ENCODE assay signal across 13 mouse cellular contexts in genomic region chr13:51767991-51768761, GRCm38 (mm10). TPM values are rescaled to one million over a fixed set of nuclear protein-coding genes. Genes with fewer than 3 reads are reported as not detected.
DNase-seq lines count a peak whose midpoint lies in the region; ATAC-seq lines count a peak whose summit lies in the region.
"Had no signal": no experiment of that assay in that cellular context is flagged by ENCODE, and none has a peak within 500 bp of the region (broad histone marks: within the 10 kb centered on the region; RNA-seq: fewer than 3 reads in every experiment).

No protein-coding gene starts in this region.

- H3K27me3 ChIP-seq in heart, embryonic 16.5 days (ENCODE audit: control insufficient read depth, insufficient read depth, low read length), result no peaks in the 10 kb centered on the region
- no peaks in the 10 kb centered on the region for H3K27me3 ChIP-seq in limb, embryonic 10.5 days (ENCODE audit: low read depth, poor library complexity, severe bottlenecking)
- H3K27me3 ChIP-seq: forebrain, embryonic 15.5 days; heart, embryonic 12.5 days had no signal

- no peaks in the 10 kb centered on the region; the same call in 1 of the 2 replicates for H3K4me1 ChIP-seq in heart, embryonic 16.5 days (ENCODE audit: control insufficient read depth, insufficient read depth, low read length)
- peaks cover 12% of the 10 kb centered on the region; the same call in 1 of the 2 replicates for H3K4me1 ChIP-seq in limb, embryonic 10.5 days

- no peak overlapping the region for H3K4me3 ChIP-seq in heart, embryonic 16.5 days (ENCODE audit: low read length)
- H3K4me3 ChIP-seq in limb, embryonic 10.5 days, result no peak overlapping the region
- H3K4me3 ChIP-seq: embryonic facial prominence, embryonic 10.5 days; forebrain, embryonic 15.5 days; heart, embryonic 12.5 days; layer of hippocampus, adult 2 months had no signal

- H3K9me3 ChIP-seq in heart, embryonic 16.5 days (replicated peaks; ENCODE audit: control insufficient read depth, low read length), result no peaks in the 10 kb centered on the region
- no peaks in the 10 kb centered on the region for H3K9me3 ChIP-seq in limb, embryonic 10.5 days (replicated peaks)
- H3K9me3 ChIP-seq: embryonic facial prominence, embryonic 10.5 days; forebrain, embryonic 15.5 days had no signal

- no peak overlapping the region for H3K4me2 ChIP-seq in heart, embryonic 16.5 days (ENCODE audit: low read depth, low read length)
- H3K4me2 ChIP-seq: forebrain, embryonic 15.5 days; heart, embryonic 12.5 days had no signal

- no peak for DNase-seq in heart, postnatal 25 days (ENCODE audit: low spot score)
- peak; percentile 76 for DNase-seq in kidney, adult 18-20 months
- DNase-seq in thymus, postnatal 25 days, result peak; percentile 78
- DNase-seq in right cerebral cortex, adult 18-20 months, result no peak
- DNase-seq in limb, embryonic 10.5 days (ENCODE audit: low spot score), result no peak
- DNase-seq in adrenal gland, postnatal 25 days, result no peak

- peak; percentile 49; the same call in 1 of the 2 replicates for ATAC-seq in heart, embryonic 16.5 days (replicated peaks; ENCODE audit: extremely low read depth, insufficient read depth, low FRiP score)
- ATAC-seq in megakaryocyte-erythroid progenitor cell, adult 5-6 weeks (replicated peaks; ENCODE audit: low FRiP score, low TSS enrichment, poor library complexity, severe bottlenecking), result 0 out of 2 replicates have a peak, but pooled peaks have one; percentile 25
- ATAC-seq: forebrain, embryonic 15.5 days had no signal

- peak overlapping the region; percentile 37 for H3K27ac ChIP-seq in heart, embryonic 16.5 days (ENCODE audit: low read length)
- H3K27ac ChIP-seq in limb, embryonic 10.5 days, result no peak overlapping the region
- H3K27ac ChIP-seq: embryonic facial prominence, embryonic 10.5 days; forebrain, embryonic 15.5 days; layer of hippocampus, adult 2 months; liver, embryonic 14.5 days had no signal

- H3K36me3 ChIP-seq in heart, embryonic 16.5 days (ENCODE audit: control insufficient read depth, insufficient read depth), result no peaks in the 10 kb centered on the region
- no peaks in the 10 kb centered on the region for H3K36me3 ChIP-seq in limb, embryonic 10.5 days
- H3K36me3 ChIP-seq: embryonic facial prominence, embryonic 10.5 days; forebrain, embryonic 15.5 days had no signal

- no peak overlapping the region for H3K9ac ChIP-seq in heart, embryonic 16.5 days (ENCODE audit: low read length)
- H3K9ac ChIP-seq: forebrain, embryonic 15.5 days; heart, embryonic 12.5 days; liver, embryonic 14.5 days had no signal

- 67% methylated on average over 14 of the region's 14 CpGs for WGBS in heart, embryonic 16.5 days
- 83% methylated on average over 14 of the region's 14 CpGs for WGBS in limb, embryonic 10.5 days

- intact Hi-C loops in heart, postnatal 25 days (cut with DNase I), result no loop called here

RNA-seq across cellular contexts. Expression of gene Sema4d, which starts 25.4 kb away (rescaled TPM):
- polyA plus RNA-seq in heart, embryonic 16.5 days (2015; fragmentation: Nextera tagmentation; extraction: Ambion mirVana), result 17.6 and 22.5 TPM in 2 replicates
- 10 to 100 TPM; 61.6 to 70.0 TPM for total RNA-seq in heart, postnatal 25 days (2021)
- total RNA-seq in megakaryocyte-erythroid progenitor cell, adult 5-6 weeks (2014; fragmentation: Nextera tagmentation), result 38.5 and 38.8 TPM in 2 replicates
- 16.0 and 18.0 TPM in 2 replicates for total RNA-seq in megakaryocyte-erythroid progenitor cell, adult 5-6 weeks (2017)
- 5.9 and 6.0 TPM in 2 replicates for polyA plus RNA-seq in limb, embryonic 10.5 days (2016; fragmentation: Nextera tagmentation; extraction: Ambion mirVana)
- 15.4 and 22.0 TPM in 2 replicates for total RNA-seq in adrenal gland, postnatal 25 days (2021)

Comparison
In these comparisons a context has a peak if more than half of its experiments do, and no peak if none do; other contexts are left out.
1. DNase-seq: peak in kidney, adult 18-20 months (single experiment) and thymus, postnatal 25 days (single experiment); none in heart, postnatal 25 days (single experiment), right cerebral cortex, adult 18-20 months (single experiment), limb, embryonic 10.5 days (single experiment) and adrenal gland, postnatal 25 days (single experiment).